Mouse (Mus musculus) cerebellum, postnatal 10 days (tissue): ENCODE results near the gene Mag.
"Not testable (repeated sequence)": the region's sequence is repeated elsewhere in the genome, so short reads cannot be mapped to it uniquely, and the experiment has no call there.

ENCODE experiments used
- DNase-seq, 2 experiments: peaks; one replicate each; pipeline ENCODE4 v3.0.0; 2021; ENCODE audit warnings: mixed read lengths in 2 of 2

The Mag gene

DNA sequence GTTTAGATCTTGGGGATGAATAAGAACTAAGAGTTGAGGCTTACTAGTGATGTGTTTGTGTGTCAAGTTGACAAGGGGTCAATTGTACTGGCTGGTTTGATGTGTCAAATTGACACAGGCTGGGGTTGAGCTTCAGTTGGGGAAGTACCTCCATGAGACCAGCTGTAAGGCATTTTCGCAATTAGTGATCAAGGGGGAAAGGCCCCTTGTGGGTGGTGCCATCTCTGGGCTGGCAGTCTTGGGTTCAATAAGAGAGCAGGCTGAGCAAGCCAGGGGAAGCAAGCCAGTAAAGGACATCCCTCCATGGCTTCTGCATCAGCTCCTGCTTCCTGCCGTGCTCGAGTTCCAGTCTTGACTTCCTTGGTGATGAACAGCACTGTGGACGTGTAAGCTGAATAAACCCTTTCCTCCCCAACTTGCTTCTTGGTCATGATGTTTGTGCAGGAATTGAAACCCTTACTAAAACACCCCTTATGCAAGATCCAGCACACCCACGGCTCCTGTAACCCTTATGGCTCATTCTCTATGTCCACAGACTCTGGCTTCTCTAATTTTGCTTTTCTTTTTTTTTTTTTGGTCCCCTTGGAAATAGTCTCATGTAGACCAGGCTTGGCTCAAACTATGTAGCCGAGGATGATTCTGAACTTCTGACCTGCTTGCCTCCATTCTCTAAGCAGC lies 20.9 kb upstream of the Mag start:
- not testable (repeated sequence) for DNase-seq

DNA sequence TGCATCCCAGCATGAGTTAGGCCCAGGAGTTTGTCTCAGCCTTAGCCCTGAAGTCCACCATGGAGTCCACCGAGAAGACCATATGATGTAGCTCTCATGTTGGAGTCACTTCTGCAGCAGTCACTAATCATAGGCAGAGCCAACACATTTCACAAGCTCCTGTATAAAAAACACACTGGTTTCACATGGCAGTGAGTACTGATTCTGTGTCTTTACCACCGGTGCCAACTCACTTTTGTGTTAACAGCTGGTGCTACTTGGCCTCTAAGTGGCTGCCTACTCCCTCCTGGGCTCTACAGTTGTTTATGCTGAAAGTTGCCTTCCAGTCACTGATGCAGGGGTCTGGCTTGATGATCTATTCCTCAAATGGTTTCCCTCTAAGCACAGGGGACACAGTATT lies 9.9 kb upstream of the Mag start, which contains the start of gene Hamp2:
TSS of gene Hamp2 (minus strand) at position 101 of the 400 bp plus-strand sequence.
- not testable (repeated sequence) for DNase-seq

DNA sequence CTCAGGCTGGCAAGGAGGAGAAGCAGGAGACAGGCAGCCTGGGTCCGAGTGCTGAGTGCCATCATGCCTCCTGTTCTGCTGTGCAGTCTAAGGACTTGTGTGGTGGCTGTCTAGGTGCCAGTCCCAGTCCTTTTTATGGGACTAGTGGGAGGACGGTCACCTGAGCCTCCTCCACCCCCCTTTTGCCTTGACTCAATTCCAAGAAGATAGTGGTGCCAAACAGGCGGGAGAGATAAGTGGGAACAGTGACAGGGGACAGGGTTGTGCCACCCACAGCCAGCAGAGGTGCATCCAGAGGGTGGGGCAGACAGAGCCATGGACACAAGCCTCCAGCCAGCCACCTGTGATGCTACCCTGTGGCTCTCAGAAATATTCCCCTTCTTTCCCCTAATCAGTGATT lies 9.4 kb upstream of the Mag start:
- no peak for DNase-seq

DNA sequence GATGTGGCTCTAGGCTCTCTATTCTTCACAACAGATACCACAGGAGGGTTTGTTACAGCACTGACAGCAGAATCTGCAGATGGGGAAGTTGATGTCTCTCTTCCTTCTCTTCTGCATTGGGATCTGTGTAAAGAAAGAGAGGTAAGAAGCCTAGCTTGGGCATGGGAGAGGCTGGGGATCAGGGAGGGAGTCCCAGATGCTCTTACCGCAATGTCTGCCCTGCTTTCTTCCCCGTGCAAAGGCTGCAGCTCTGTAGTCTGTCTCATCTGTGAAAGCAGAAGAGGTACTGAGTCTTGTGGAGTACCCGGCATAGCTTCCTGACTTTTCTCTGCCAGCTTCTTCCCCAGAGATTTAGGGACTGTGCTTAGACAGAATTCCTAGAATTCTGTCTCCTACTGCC lies 7.8 kb upstream of the Mag start:
- DNase-seq, result not testable (repeated sequence)

DNA sequence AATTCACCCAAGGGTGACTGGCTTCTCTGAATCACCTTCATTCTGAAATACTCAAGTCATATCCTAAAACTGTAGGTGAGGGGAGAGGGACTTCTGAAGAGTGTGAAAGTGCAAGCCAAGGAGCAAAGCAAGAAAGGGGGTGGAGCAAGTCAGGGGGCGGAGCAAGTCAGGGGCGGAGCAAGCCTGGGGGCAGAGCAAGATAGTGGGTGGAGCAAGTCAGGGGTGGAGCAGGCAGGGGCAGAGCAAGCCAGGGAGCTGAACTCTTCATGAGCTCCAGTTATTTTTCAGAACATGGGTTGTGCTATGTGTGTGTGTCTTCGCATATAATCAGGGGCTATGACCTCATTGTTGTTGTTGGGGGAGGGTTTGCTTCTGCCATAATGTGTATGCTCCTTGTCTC lies 5.5 kb upstream of the Mag start:
- no peak for DNase-seq

- DNase-seq, result no peak
Measured at GRCm38 (mm10) chr7:30917219-30917618, 2.5 kb upstream of the Mag start.

DNA sequence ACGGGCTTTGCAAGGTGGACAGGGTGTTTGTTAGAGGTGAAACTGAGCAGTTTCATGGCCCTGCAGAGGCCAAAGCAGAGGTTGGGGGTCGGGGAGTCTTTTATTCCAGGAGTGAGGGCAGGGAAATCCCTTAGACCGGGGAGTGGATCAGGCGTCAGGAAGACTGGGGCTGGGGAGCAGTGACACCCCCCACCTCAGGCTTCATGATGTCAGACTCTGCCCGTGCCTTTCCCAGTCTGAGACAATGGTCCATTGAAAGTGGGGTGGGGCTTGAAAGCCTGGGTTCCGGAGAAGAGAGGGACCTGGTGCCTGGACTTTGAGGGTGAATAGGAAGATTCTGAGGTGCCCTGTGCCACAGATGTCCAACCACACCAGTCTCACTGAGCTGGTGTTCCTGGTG lies 2.0 kb upstream of the Mag start:
- no peak for DNase-seq

- DNase-seq, result no peak
Measured at GRCm38 (mm10) chr7:30909773-30910172, 4.9 kb downstream of the Mag start.

DNA sequence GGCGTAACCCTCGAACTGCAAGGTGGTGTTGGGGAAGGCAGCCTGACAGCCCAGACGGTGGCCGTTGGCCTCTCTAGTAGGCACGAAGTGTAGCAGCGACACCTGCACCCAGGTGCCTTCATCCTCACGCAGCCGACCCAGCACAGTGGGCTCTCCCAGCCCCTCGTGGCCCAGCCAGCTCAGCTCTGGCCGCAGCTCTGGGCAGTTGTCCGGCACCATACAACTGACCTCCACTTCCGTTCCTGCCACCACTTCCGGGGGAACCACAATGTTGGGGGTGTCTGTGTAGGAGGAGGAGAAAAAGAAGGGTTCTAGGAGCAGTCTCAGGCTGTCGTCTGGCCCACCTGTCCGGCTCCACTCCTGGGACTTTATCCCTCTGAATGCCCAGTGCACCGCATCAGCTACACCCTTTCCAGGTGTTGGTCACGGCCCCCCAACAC lies 5.7 kb downstream of the Mag start:
- no peak for DNase-seq

GRCm38 (mm10) chr7:30908277-30908991 lies 6.2 kb downstream of the Mag start:
- DNase-seq, result peak; percentile 28 to 43

DNA sequence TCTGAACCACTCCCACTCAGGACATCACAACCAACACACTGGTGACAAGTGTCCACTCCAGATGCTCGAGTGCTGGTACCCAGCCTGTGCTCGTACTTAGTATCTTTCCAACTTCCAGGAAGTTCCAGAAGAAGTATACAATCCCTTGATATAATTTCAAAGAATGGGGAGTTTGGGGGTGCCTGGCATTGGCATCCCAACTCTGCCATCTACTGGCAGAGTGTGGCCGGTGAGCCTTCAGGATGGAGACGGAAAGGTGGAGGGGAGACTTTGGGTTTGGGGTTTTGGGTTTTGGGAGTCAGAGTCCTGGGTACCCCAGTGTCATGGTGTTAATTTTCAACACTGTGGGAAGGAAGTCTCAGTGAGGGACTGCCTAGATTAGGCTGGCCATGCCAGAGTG lies 10.6 kb downstream of the Mag start:
- peak; percentile 30 to 48 for DNase-seq

GRCm38 (mm10) chr7:30895217-30895616 lies 19.5 kb downstream of the Mag start:
- DNase-seq, result no peak

GRCm38 (mm10) chr7:30892515-30892914 lies 22.2 kb downstream of the Mag start:
- DNase-seq, result no peak

DNA sequence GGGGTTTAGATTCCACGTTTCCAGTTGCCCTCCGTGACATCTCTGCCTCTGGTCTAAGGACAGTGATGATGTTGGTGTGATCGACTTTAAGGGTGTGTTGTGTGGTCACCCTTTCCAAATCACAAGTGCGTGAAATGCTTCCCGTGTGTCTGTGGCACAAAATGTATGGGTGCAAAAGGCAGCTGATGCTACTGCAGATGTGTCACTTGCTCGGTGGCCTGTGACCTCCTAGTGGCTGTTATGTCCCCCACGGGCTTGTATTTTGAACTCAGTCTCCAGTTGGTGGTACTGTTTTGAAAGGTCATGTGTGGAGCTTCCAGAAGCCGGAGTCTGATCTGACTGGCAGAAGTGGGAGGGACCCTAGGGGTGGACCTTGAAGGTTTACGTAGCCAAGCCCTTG lies 22.9 kb downstream of the Mag start:
- no peak for DNase-seq

GRCm38 (mm10) chr7:30890681-30891080 lies 24.0 kb downstream of the Mag start:
- no peak for DNase-seq

DNA sequence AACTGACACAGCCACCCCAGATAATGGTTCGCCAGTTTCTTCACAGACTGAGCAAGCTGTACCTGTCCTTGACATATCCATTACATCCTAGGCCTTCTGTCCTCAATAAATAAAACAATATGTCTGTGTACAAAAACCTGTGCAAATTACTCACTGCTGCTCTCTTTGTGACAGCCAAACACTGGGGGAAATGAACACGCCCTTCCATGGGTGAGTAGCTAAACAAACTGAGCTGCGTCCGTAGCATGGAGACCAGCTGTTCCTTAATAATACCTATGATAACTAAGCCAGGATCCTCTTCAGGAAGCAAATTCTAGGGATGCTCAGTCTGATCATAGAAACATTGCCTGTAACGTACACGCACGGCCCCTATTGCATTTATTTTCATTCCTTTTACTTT lies 25.9 kb downstream of the Mag start:
- no peak for DNase-seq

DNA sequence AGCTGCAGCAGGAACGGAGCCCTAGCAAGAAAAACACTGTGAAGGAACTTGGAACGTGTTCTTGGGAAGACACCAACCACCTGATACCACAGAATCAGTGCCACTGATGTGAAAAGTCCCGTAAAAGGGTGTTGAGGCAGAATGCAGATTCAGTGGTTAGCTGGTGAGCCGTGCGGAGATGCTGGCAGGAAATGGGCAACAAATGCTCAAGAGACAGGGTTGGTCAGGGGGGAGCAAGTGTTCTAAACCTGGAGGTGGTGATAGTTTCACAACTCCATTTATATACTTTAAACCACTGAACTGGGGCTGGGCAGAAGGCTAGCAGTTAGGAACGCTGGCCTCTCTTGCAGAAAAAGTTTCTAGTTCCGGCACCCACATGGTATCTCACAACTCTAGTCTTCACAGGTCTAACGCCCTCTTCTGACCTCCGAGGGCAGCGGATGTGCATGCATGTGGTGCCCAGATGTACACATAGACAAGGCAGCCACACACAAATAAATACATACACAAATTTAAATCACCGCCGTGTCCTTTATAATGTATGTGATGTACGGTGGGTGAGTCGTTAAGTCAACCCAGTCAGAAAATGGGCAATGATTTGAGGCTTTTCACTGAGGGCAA lies 27.0 kb downstream of the Mag start:
- peak; percentile 36 to 45 for DNase-seq

DNA sequence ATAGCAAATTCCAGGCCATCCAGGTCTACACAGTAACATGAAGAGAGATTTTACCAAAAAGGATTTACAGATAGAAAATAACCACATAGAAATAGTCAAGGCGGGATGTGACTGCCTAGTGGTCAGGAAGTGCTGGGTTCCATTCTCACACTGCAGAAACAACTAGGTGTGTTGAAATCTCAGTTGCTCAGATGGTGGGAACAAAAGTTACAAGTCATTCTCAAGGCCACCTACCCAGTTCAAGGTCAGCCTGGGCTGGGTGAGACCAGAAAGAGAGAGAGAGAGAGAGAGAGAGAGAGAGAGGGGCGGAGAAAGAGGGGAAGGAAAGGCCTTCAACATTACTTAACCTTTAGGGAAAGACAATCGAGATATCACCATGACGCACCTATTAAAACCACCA lies 27.8 kb downstream of the Mag start:
- DNase-seq, result no peak

GRCm38 (mm10) chr7:30884047-30884446 lies 30.6 kb downstream of the Mag start:
- peak; percentile 21 to 22 for DNase-seq

DNA sequence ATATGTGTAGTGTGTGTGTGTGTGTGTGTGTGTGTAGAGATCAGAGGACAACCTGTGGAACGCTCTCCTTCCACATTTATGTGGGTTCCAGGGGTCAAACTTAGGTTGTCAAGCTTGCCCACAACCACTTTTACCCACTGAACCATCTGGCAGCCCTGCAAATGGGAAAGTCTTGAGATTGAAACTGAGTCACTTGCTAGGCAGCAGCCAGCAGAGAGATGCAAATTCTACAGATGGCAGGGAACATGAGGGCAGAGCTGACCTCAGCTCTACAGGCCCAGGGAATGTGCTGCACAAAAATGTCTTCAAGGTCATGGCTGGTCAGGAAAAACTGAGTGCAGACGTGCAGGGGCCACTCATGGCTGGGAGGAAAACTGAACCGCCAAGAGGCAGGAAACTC lies 33.3 kb downstream of the Mag start:
- no peak for DNase-seq

DNA sequence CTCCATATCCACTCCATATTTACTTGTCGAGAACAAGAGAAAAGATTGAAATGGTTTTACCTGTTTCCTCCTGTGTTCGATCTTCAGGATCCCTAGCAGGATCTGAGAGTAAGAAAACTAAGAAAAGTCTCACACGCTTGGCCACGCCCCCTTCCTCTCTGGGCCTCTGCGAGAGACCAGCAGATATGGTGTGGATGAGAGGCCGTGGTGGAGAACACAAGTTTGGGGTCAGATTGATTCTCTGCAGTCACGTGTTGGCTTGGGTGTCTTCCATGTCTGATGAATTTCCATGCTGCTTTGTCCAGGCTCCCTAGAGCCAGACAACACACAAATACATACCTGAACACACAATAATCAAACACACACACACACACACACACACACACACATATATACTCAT lies 34.5 kb downstream of the Mag start, which contains the start of gene Cd22:
TSS of gene Cd22 (minus strand) at position 167 of the 400 bp plus-strand sequence.
- no peak for DNase-seq

GRCm38 (mm10) chr7:30878950-30879349 lies 35.7 kb downstream of the Mag start:
- no peak for DNase-seq

DNA sequence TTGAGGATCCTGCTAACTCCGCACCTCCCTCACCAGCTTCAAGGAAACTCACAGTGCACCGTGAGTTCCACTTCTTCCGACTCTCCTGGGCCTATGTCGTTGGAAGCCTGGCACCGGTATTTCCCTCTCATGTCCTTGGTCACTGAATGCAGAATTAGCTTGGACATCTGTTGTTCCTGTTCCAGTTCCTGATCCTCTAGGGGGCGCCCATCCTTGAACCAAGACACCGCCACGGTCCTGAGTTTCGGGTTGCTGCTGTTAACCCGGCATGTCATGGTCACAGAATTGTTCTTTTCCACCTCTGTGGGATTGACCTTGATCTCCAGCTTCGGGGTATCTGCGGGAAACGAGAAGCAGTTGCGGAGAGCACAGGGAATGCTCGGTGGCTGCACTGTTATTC lies 41.6 kb downstream of the Mag start:
- DNase-seq, result peak; percentile 91 to 94

DNA sequence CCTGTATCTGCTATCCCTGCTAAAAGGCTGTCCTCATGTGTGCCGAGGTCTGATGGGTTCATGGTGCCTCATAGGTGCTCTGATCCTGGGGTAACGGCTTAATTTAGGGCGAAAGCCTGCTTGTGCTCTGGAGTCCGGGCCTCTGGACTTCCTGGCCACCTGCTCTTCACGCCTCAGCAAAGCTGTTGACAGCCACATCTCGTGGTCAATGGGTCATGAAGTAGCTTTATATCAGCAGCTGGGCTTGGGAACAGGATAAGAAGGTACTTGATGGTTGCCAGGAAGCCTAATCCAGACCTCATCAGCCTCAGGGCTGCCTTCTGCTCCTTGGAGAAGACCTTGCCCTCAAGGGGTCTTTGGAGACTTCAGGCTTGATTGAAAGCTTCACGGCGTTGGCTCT lies 51.3 kb downstream of the Mag start:
- DNase-seq, result no peak
